Mouse (Mus musculus) thymus, adult 2 months (tissue): ENCODE data around the gene Dab2ip.

ENCODE experiments used
- CTCF ChIP-seq: fragments of 200-500 bp; IDR thresholded peaks from 2 replicates; pipeline ENCODE4 v1.5.1; 2012; ENCODE audit warnings: mild to moderate bottlenecking, control low read depth, low read length, moderate library complexity, borderline replicate concordance; ENCODE audit not compliant: control insufficient read depth, poor library complexity, insufficient read depth; ENCODE audit errors: extremely low read depth
- POLR2A ChIP-seq: fragments of 200-500 bp; IDR thresholded peaks from 2 replicates; pipeline ENCODE4 v1.6.1; 2012; ENCODE audit warnings: mild to moderate bottlenecking, low read length, control low read depth, moderate library complexity; ENCODE audit not compliant: control insufficient read depth, poor library complexity, insufficient read depth; ENCODE audit errors: extremely low read depth

DNA sequence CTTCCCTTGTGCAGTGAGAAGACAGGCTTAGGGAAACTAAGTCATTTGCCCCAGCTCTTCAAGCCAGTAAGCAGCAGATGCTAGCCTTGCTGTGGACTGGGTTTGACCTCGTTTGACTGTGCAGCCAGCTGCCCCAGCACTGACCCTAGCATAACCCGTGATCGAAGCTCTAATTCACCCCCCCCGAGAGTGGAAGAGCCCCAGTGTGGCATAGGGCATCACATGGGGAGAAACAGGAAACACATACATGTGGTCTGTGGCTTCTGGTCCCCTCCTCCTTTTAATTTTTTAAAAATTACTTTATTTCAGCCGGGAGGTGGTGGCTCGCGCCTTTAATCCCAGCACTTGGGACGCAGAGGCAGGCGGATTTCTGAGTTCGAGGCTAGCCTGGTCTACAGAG is 27.3 kb upstream of the Dab2ip start:
- no peak for TF ChIP-seq CTCF
- no peak for TF ChIP-seq POLR2A
